Mouse (Mus musculus) cerebellum, adult 2 months (tissue): ENCODE data around the gene Aff3.

Experiments used
- CTCF ChIP-seq: fragments of 200-500 bp; IDR thresholded peaks from 2 replicates; pipeline ENCODE4 v1.5.1; 2011; ENCODE audit warnings: low read depth, mild to moderate bottlenecking, control low read depth, low read length, moderate library complexity, borderline replicate concordance; ENCODE audit not compliant: insufficient read depth
- POLR2A ChIP-seq: fragments of 200-500 bp; IDR thresholded peaks from 2 replicates; pipeline ENCODE4 v1.6.1; 2011; ENCODE audit warnings: low read length, control low read depth, borderline replicate concordance; ENCODE audit not compliant: insufficient read depth

DNA sequence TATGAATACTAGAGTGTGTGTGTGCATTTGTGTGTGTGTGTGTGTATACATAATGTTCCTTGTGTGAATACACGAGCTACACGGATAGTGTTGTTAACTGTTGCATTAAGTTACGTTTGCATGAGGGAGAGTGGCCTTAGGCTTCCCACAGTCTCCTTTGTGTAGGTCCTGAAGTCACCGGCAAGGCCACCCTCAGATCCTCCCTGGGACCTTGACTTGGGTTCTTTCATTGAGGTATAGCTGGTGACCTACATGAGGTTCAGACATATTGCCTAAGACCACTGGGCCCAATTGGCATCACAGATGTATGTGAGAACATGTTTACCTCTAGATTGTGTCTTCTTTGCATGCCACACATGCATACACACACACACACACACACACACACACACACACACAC is 494 bp downstream of the Aff3 start:
- TF ChIP-seq CTCF (no peak), POLR2A (no peak)
